Mouse (Mus musculus) hindbrain, embryonic 15.5 days (tissue): ENCODE results near the gene Pphln1. TPM values are rescaled to one million over a fixed set of nuclear protein-coding genes. Genes with fewer than 3 reads are reported as not detected.

Source experiments
- ATAC-seq: fragments of 200-750 bp; cut with Nextera tagmentation; 2 replicates; pipeline ENCODE4 v1.8.0; 2017; ENCODE audit warnings: low read depth, moderate number of reproducible peaks, moderate TSS enrichment; ENCODE audit not compliant: low FRiP score
- H3K27ac ChIP-seq: fragments of 300-500 bp; sonication (generic); replicated peaks from 2 replicates; pipeline ENCODE4 v1.5.1; 2015; ENCODE audit warnings: mild to moderate bottlenecking, inconsistent platforms
- H3K27me3 ChIP-seq: fragments of 300-500 bp; sonication (generic); 2 replicates; pipeline ENCODE4 v1.6.1; 2015; ENCODE audit warnings: control low read depth, inconsistent platforms
- H3K36me3 ChIP-seq: fragments of 300-500 bp; sonication (generic); 2 replicates; pipeline ENCODE4 v1.6.1; 2015; ENCODE audit warnings: control low read depth, inconsistent platforms
- H3K4me1 ChIP-seq: fragments of 300-500 bp; sonication (generic); replicated peaks from 2 replicates; pipeline ENCODE4 v1.6.1; 2015; ENCODE audit warnings: control low read depth, inconsistent platforms
- H3K4me2 ChIP-seq: fragments of 300-500 bp; sonication (generic); 2 replicates; pipeline ENCODE4 v1.6.1; 2015; ENCODE audit warnings: moderate library complexity, mild to moderate bottlenecking, inconsistent platforms
- H3K4me3 ChIP-seq: fragments of 300-500 bp; sonication (generic); 2 replicates; pipeline ENCODE4 v1.5.1; 2015; ENCODE audit warnings: mild to moderate bottlenecking, inconsistent platforms
- H3K9ac ChIP-seq: fragments of 300-500 bp; sonication (generic); 2 replicates; pipeline ENCODE4 v1.6.1; 2015; ENCODE audit warnings: inconsistent platforms
- H3K9me3 ChIP-seq: fragments of 300-500 bp; sonication (generic); 2 replicates; pipeline ENCODE4 v1.6.1; 2016; ENCODE audit warnings: control low read depth, inconsistent platforms
- WGBS: fragments of 180-500 bp; shearing (Covaris S2); methylation state at CpG from one replicate; pipeline ENCODE4 v1.1.7; 2015; 5-methylcytosine and 5-hydroxymethylcytosine counted together
- polyA plus RNA-seq: library from polyadenylated mRNA; unstranded; fragments of >200 nt; fragmentation: Nextera tagmentation; extraction: Ambion mirVana; gene quantifications from 2 replicates; pipeline ENCODE4 v1.2.1, GENCODE M21; 2015

Pphln1 gene
- polyA plus RNA-seq, 1 experiment from 2014 or later, result 41.9 TPM

DNA sequence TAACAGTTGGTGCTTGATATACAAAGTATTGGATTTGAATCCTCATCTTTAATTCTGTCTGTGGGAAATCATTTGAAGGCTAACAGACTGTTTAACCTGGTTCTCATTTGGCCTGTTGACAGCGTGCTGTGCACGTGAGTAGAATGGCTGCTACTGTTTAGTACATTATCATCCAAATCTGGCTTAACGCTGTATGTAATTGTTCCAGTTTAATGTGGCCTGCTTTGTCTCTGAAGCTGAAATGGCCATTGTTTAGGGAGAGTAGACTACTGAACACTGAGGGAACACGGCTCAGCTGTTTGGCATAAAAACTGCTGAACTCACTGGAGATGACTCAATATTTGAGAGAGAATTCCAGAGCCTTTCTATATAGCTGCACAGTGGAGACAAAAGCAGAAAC lies 81.3 kb downstream of the Pphln1 start:
- Histone ChIP-seq H3K27ac (no peak overlapping the region), H3K27me3 (no peaks in the 10 kb centered on the region)
- WGBS, result 29% methylated on average over 4 of the region's 4 CpGs

DNA sequence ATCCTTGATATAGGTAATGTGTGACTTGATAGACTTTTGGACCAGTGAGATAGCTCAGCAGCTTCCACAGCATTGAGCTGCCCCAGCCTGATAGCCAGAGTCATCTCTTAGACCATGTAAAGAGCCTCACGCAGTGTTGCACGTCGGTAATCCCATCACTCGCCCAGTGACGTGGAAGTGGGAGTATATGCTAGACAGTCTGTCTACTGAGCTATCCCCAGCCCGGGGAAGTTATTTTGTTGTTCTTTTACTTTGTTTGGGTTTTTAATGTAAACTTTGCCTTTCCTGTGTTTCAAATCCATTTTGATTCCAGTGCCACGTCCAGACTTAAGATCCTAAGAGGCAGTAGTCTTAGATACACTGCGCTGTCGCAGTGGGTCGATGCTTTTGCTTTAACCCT lies 83.0 kb downstream of the Pphln1 start:
- no peak overlapping the region for H3K9ac ChIP-seq
- no peaks in the 10 kb centered on the region for H3K27me3 ChIP-seq
- H3K4me3 ChIP-seq, result no peak overlapping the region
- no peak for ATAC-seq
- H3K36me3 ChIP-seq, result no peaks in the 10 kb centered on the region
- H3K4me2 ChIP-seq, result no peak overlapping the region
- H3K9me3 ChIP-seq, result no peaks in the 10 kb centered on the region
- 92% methylated on average over 10 of the region's 10 CpGs for WGBS
- no peaks in the 10 kb centered on the region; the same call in 1 of the 2 replicates for H3K4me1 ChIP-seq
- no peak overlapping the region for H3K27ac ChIP-seq

More for the DNA sequence above, 81.3 kb downstream of the Pphln1 start:
- H3K4me3 ChIP-seq, result no peak overlapping the region
- H3K9ac ChIP-seq, result no peak overlapping the region
- no peaks in the 10 kb centered on the region for H3K9me3 ChIP-seq
- H3K4me1 ChIP-seq, result no peaks in the 10 kb centered on the region; the same call in 1 of the 2 replicates
- H3K4me2 ChIP-seq, result no peak overlapping the region
- ATAC-seq, result no peak
- no peaks in the 10 kb centered on the region for H3K36me3 ChIP-seq

DNA sequence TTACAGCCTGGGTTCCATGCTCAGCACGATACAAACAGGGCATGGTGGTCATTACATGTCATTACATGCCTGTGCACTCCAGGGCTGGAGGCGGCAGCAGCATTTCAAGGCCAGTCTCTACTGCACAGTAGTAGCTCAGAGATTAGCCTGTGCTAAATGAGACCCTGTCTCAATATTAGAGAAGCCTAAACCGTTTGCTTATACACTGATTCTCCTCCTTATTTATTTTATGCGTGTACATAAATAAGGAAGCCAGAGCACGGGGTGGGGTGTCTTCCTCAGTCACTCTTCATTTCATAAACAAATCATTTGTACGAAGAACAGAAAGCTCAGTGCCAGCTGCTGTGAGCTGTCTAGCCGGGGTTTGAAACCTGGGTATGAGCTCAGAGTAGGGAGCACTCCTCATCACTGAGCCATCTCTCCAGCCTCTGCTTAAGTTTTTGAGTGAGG lies 86.1 kb downstream of the Pphln1 start:
- Histone ChIP-seq H3K36me3 (no peaks in the 10 kb centered on the region), H3K9ac (no peak overlapping the region), H3K9me3 (no peaks in the 10 kb centered on the region), H3K4me2 (no peak overlapping the region), H3K27ac (no peak overlapping the region), H3K27me3 (no peaks in the 10 kb centered on the region), H3K4me1 (no peaks in the 10 kb centered on the region; the same call in 1 of the 2 replicates), H3K4me3 (no peak overlapping the region)
- no peak for ATAC-seq
- 72% methylated on average over 7 of the region's 7 CpGs for WGBS

DNA sequence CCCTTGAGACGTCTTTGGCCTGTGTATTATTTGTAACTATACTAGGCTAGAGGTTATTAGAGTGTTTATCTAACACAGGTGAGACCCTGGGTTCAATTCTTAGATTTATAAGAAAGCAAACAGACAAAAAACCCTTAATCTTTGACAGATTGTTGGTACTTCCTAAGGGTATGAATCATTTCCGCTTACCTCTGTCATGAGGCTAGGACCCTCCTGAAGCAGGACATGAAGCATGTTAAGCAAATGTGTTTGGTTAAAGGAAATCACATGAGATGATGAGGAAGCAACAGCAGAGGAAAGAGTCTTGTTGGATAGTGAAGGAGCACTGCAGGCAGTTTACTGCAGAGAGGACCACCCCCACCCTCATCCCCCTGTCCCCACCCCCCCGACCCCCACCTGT lies 87.1 kb downstream of the Pphln1 start:
- Histone ChIP-seq H3K36me3 (no peaks in the 10 kb centered on the region), H3K4me2 (no peak overlapping the region), H3K27me3 (no peaks in the 10 kb centered on the region), H3K4me3 (no peak overlapping the region), H3K9ac (no peak overlapping the region), H3K27ac (no peak overlapping the region), H3K9me3 (no peaks in the 10 kb centered on the region), H3K4me1 (no peaks in the 10 kb centered on the region)
- WGBS, result 90% methylated on average over 3 of the region's 3 CpGs
- no peak for ATAC-seq

DNA sequence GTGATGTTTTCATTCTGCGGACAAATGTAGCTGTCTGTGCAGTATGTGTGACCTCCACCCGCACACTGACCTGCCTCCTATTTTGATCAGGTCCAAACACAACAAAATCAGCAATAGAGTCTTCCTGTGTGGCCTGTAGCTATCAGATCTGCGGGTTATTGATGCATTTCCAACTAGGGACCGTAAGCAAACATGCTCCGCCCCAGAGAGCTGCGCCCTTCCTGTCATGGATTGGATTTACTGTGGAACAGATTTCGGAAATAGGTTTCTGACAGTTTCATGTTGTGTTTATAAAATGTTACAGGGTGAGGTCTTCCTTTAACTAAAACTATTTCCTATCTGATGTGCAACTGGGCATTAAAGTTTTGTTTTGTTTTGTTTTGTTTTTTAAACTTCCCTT lies 87.9 kb downstream of the Pphln1 start:
- Histone ChIP-seq H3K9ac (no peak overlapping the region), H3K27ac (no peak overlapping the region), H3K4me2 (no peak overlapping the region), H3K4me3 (no peak overlapping the region), H3K36me3 (no peaks in the 10 kb centered on the region), H3K9me3 (no peaks in the 10 kb centered on the region), H3K27me3 (no peaks in the 10 kb centered on the region), H3K4me1 (no peaks in the 10 kb centered on the region)
- WGBS, result 83% methylated on average over 7 of the region's 7 CpGs
- no peak for ATAC-seq

DNA sequence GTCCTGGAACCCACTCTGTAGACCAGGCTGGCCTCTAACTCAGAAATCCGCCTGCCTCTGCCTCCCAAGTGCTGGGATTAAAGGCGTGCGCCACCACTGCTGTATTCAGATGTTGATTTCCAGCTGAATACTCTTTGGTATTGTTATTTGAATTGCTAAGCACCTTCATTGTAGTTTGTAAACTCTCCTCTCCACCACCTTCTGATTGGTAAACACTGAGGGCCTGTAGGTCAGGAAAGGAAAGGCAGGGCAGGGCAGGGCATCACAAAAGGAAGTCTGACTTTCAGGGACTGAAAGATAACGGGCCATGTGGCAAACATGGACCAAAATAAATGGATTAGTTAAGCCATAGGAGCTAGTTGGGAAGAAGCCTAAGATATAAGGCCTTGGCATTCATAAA lies 91.4 kb downstream of the Pphln1 start:
- WGBS, result 79% methylated on average over 4 of the region's 4 CpGs

DNA sequence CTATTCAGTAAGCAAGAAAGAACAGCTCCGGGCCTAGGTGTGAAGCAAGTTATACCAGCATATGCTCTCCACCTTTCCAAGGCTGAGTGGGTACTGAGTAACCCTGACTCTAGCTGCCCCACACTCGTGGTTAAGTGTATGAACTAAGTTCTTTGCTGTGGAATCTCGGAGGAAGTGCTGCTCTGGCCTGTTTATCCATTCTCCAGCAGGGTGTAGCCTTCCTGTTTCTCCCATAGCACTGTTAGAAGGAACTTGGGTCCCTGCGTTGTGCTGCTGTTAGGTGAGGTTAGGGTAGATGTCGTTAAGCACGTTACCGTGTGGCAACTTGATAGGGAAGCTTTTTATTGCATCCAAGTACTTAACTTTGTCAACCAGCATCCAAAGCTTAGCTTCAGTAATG lies 96.5 kb downstream of the Pphln1 start:
- Histone ChIP-seq H3K9me3 (no peaks in the 10 kb centered on the region), H3K27me3 (no peaks in the 10 kb centered on the region), H3K27ac (no peak overlapping the region), H3K4me3 (no peak overlapping the region), H3K9ac (no peak overlapping the region), H3K4me2 (no peak overlapping the region), H3K4me1 (no peaks in the 10 kb centered on the region), H3K36me3 (peaks cover 4% of the 10 kb centered on the region; the same call in 1 of the 2 replicates)
- no peak for ATAC-seq
- 92% methylated on average over 7 of the region's 7 CpGs for WGBS

More for the DNA sequence above, 91.4 kb downstream of the Pphln1 start:
- ATAC-seq, result no peak
- no peaks in the 10 kb centered on the region for H3K27me3 ChIP-seq
- no peaks in the 10 kb centered on the region for H3K36me3 ChIP-seq
- no peak overlapping the region for H3K4me2 ChIP-seq
- H3K4me3 ChIP-seq, result no peak overlapping the region
- H3K27ac ChIP-seq, result no peak overlapping the region
- H3K4me1 ChIP-seq, result no peaks in the 10 kb centered on the region
- H3K9ac ChIP-seq, result no peak overlapping the region
- H3K9me3 ChIP-seq, result no peaks in the 10 kb centered on the region

DNA sequence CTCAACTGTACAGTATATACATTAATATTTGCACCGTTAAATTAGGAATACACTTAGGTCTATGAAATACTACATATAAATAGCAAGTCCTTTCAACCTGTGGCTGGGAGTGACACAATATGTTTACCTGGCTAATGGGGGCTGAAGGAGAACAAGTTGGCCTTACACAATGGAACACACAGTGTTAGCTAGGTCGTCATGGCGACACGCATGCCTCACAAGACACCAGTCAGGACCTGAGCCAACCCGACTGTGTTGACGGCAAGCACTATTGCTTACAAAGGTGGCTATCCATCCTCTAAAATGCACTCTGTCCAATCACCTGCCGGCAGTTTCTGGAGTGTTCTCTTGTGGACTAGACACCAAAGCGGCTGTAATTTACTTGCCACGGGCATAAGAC lies 101.7 kb downstream of the Pphln1 start:
- H3K9ac ChIP-seq, result no peak overlapping the region
- H3K27me3 ChIP-seq, result no peaks in the 10 kb centered on the region
- WGBS, result 70% methylated on average over 9 of the region's 9 CpGs
- no peak for ATAC-seq
- H3K4me3 ChIP-seq, result no peak overlapping the region
- no peaks in the 10 kb centered on the region for H3K4me1 ChIP-seq
- no peak overlapping the region for H3K4me2 ChIP-seq
- H3K27ac ChIP-seq, result no peak overlapping the region
- peaks cover 31% of the 10 kb centered on the region for H3K36me3 ChIP-seq
- H3K9me3 ChIP-seq, result no peaks in the 10 kb centered on the region

DNA sequence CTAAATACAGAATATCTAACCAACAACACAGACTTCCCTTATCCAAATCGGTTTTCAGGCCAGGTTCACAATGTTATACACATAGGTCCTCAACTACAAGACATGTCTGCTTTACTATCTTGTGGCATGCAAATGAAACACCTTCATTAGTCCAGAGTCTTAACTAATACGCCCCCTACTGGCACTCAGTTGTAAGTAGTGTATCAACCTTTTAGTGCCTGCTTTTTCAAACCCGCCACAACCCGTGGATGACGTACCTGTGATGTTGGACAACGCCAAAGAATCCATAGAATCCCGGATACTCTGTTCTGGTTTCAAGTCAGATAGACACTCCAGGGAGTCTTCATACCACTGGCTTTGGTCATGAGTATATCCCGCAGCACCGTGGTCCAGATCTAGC lies 104.6 kb downstream of the Pphln1 start:
- 95% methylated on average over 9 of the region's 9 CpGs for WGBS
- peaks cover 36% of the 10 kb centered on the region for H3K36me3 ChIP-seq
- no peak for ATAC-seq

DNA sequence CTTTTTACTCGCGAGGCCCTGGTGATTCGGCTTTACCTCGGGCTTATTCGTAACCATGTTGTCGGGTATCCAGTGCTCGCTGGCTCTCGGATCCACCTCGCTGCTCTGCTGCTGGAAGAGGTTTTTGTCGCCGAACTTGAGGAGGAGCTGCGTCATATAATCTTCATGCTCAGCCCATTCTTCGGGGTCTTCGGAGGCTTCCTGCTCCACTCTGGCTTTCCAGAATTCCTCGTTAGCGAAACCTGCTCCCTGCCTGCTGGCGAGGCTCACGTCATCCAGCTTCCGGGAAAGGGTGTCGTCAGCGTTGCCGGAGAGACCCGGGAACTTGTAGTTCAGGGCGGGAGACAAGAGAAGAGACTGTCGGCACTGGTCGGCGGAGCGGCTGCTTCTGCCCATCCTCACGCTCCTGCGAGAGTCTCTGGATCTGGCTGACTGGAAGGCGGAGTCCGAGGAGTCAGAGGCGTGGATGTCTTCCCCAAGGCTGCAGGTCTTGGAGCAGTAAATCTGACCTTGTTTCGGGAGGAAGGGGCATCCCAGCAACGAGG lies 105.1 kb downstream of the Pphln1 start:
- no peaks in the 10 kb centered on the region for H3K4me1 ChIP-seq
- no peaks in the 10 kb centered on the region for H3K27me3 ChIP-seq
- no peak overlapping the region for H3K27ac ChIP-seq
- no peak for ATAC-seq
- no peak overlapping the region for H3K4me3 ChIP-seq
- no peak overlapping the region for H3K4me2 ChIP-seq
- peaks cover 38% of the 10 kb centered on the region for H3K36me3 ChIP-seq
- H3K9me3 ChIP-seq, result no peaks in the 10 kb centered on the region
- WGBS, result 96% methylated on average over 35 of the region's 35 CpGs
- H3K9ac ChIP-seq, result no peak overlapping the region

More for the DNA sequence above, 104.6 kb downstream of the Pphln1 start:
- H3K27ac ChIP-seq, result no peak overlapping the region
- no peaks in the 10 kb centered on the region for H3K4me1 ChIP-seq
- H3K4me2 ChIP-seq, result no peak overlapping the region
- H3K4me3 ChIP-seq, result no peak overlapping the region
- no peaks in the 10 kb centered on the region for H3K9me3 ChIP-seq
- H3K9ac ChIP-seq, result no peak overlapping the region
- H3K27me3 ChIP-seq, result no peaks in the 10 kb centered on the region

DNA sequence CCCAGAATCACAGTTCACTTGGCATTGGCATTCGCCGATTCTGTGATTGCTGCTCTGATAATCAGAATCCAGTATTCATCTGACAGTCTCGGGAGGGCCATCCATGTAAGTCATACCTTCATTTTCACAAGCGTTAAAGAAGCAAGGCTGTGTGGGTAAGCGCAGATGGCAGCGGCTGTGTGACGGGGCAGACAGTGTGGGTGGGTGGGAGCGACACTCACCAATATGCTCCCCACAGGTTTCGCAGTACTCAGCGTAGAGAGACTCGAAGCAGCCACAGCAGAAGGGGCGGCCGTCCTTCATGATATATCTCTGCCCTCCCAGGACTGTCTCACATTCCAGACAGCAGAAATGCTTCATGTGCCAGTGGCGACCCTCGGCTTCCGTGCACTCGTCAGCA lies 106.7 kb downstream of the Pphln1 start:
- Histone ChIP-seq H3K4me3 (no peak overlapping the region), H3K9me3 (no peaks in the 10 kb centered on the region), H3K27me3 (no peaks in the 10 kb centered on the region), H3K4me2 (no peak overlapping the region), H3K4me1 (no peaks in the 10 kb centered on the region), H3K9ac (no peak overlapping the region), H3K27ac (no peak overlapping the region), H3K36me3 (peaks cover 37% of the 10 kb centered on the region)
- no peak for ATAC-seq
- 82% methylated on average over 17 of the region's 17 CpGs for WGBS

DNA sequence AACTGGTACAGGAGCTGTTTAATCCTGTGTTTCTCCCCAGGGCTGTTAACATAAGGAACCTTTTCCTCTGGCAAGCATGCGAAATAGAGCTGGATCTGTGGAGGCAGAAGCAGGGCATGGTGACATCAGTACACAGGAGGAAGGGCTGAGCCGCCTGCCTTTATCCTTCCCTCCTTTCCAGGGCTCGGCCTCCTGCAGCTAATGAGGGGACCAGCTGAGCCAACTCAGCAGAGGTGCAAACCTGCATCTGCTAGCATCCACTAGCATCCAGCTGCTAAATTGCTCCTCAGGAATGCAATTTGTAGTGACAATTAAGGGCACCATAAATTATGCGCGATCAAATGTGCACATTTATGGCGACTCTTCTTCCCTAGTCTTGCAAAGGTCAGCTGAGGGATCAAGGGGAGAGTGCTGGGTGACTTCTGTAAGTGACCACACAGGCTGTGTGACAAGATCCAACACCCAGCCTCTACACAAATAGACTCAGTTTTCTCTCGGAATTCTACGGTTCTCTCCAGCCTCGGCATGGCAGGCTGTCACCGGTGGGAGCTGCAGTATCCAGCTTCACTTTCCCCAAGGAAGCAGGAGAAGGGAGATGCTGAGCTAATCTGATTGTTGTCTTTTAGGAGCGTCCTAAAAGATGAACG lies 112.7 kb downstream of the Pphln1 start:
- no peak overlapping the region for H3K4me3 ChIP-seq
- H3K4me1 ChIP-seq, result peaks cover 30% of the 10 kb centered on the region
- H3K9me3 ChIP-seq, result no peaks in the 10 kb centered on the region
- H3K4me2 ChIP-seq, result peak overlapping the region; percentile 9; the same call in 1 of the 2 replicates
- WGBS, result 29% methylated on average over 12 of the region's 12 CpGs
- peak; percentile 68; the same call in 1 of the 2 replicates for ATAC-seq
- H3K36me3 ChIP-seq, result peaks cover 11% of the 10 kb centered on the region
- peak overlapping the region; percentile 64 for H3K27ac ChIP-seq
- H3K27me3 ChIP-seq, result 0 out of 2 replicates have a peak, but pooled peaks cover 6% of the 10 kb centered on the region
- 0 out of 2 replicates have a peak overlapping the region, but pooled peaks have one; percentile 2 for H3K9ac ChIP-seq
